Mouse (Mus musculus): Measurements from ENCODE around the gene Epgn. TPM values are rescaled to one million over a fixed set of nuclear protein-coding genes. Genes with fewer than 3 reads are reported as not detected.
A peak's percentile ranks its signal among the peaks of the same experiment; 100 is the strongest.

Gene Epgn
- polyA plus RNA-seq, 1 experiment: 0.40 TPM

GRCm38 (mm10) chr5:91048397-91048796 is 21.1 kb downstream of the Epgn start:
- no peaks in the 10 kb centered on the region for H3K36me3 ChIP-seq (ENCODE audit: control insufficient read depth, insufficient read depth, low read length)
- no peaks in the 10 kb centered on the region for H3K27me3 ChIP-seq (ENCODE audit: control insufficient read depth, insufficient read depth, low read length)
- H3K27ac ChIP-seq (ENCODE audit: control insufficient read depth, insufficient read depth, low read depth, low read length): no peak overlapping the region
- H3K4me3 ChIP-seq (ENCODE audit: control insufficient read depth, low read depth, low read length): no peak overlapping the region
- TF ChIP-seq CTCF (IDR thresholded peaks at IDR 0.05; ENCODE audit: control insufficient read depth, insufficient read depth, insufficient replicate concordance, low read depth, low read length) (no peak), POLR2A (IDR thresholded peaks at IDR 0.05; ENCODE audit: control insufficient read depth, low read depth, low read length) (no peak)
- H3K4me1 ChIP-seq (ENCODE audit: control insufficient read depth, insufficient read depth, low read length): no peaks in the 10 kb centered on the region

DNA sequence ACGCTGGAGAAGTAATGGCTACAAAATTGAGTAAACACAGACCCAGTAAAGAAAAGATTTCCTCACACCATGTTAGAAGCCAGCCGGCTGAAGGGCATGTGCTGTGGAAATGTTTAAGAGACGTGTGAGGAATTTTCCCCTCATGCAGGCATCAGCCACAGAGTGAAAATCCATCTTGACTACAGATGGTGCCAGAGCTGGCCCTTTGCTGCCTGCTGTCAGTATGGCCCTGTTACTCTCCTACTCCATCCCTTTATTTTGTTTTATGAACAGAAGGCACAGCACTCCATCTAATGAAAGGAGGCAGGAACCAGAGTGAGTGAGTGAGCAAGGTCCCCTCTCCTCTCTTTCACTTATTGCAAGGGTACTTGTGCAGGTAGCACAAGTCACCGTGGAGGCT is 45.1 kb downstream of the Epgn start:
- Histone ChIP-seq H3K27me3 (ENCODE audit: control insufficient read depth, insufficient read depth, low read length) (no peaks in the 10 kb centered on the region), H3K27ac (ENCODE audit: control insufficient read depth, insufficient read depth, low read depth, low read length) (no peak overlapping the region), H3K4me1 (ENCODE audit: control insufficient read depth, insufficient read depth, low read length) (peaks cover 7% of the 10 kb centered on the region), H3K4me3 (ENCODE audit: control insufficient read depth, low read depth, low read length) (no peak overlapping the region), H3K36me3 (ENCODE audit: control insufficient read depth, insufficient read depth, low read length) (no peaks in the 10 kb centered on the region)
- TF ChIP-seq CTCF (IDR thresholded peaks at IDR 0.05; ENCODE audit: control insufficient read depth, insufficient read depth, insufficient replicate concordance, low read depth, low read length): no peak

- no peaks in the 10 kb centered on the region for H3K27me3 ChIP-seq (ENCODE audit: control insufficient read depth, insufficient read depth, low read length)
- H3K4me3 ChIP-seq (ENCODE audit: control insufficient read depth, low read depth, low read length): no peak overlapping the region
- no peaks in the 10 kb centered on the region for H3K36me3 ChIP-seq (ENCODE audit: control insufficient read depth, insufficient read depth, low read length)
- H3K27ac ChIP-seq (ENCODE audit: control insufficient read depth, insufficient read depth, low read depth, low read length): no peak overlapping the region; the same call in 1 of the 2 replicates
- peaks cover 7% of the 10 kb centered on the region for H3K4me1 ChIP-seq (ENCODE audit: control insufficient read depth, insufficient read depth, low read length)
- TF ChIP-seq CTCF (IDR thresholded peaks at IDR 0.05; ENCODE audit: control insufficient read depth, insufficient read depth, insufficient replicate concordance, low read depth, low read length): no peak
- no peak for TF ChIP-seq POLR2A (IDR thresholded peaks at IDR 0.05; ENCODE audit: control insufficient read depth, low read depth, low read length)
Measured at GRCm38 (mm10) chr5:91073626-91074025, 46.4 kb downstream of the Epgn start.

DNA sequence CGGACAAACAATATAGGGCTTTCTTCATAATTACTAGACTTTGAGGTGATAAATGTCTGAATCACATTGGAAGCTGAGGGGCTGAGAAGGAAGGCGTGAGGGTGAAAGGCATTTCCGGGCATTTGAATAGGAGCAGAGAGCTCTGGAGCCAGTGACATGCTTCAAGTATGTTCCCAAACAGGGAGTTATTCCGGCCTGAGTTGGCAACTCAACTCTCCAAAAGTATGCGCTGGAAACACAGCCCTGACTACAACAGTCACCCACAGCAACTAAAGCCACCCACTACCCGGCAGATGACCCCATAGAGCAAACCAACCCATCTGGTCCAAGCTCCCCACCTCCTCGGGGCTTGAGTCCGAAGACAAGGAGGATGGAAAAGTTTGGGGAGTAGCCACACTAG is 46.8 kb downstream of the Epgn start:
- Histone ChIP-seq H3K4me3 (ENCODE audit: control insufficient read depth, low read depth, low read length) (peak overlapping the region; percentile 58), H3K4me1 (ENCODE audit: control insufficient read depth, insufficient read depth, low read length) (peaks cover 7% of the 10 kb centered on the region), H3K27ac (ENCODE audit: control insufficient read depth, insufficient read depth, low read depth, low read length) (peak overlapping the region; percentile 12; the same call in 1 of the 2 replicates), H3K27me3 (ENCODE audit: control insufficient read depth, insufficient read depth, low read length) (no peaks in the 10 kb centered on the region), H3K36me3 (ENCODE audit: control insufficient read depth, insufficient read depth, low read length) (no peaks in the 10 kb centered on the region)
- TF ChIP-seq POLR2A (IDR thresholded peaks at IDR 0.05; ENCODE audit: control insufficient read depth, low read depth, low read length) (no peak), CTCF (IDR thresholded peaks at IDR 0.05; ENCODE audit: control insufficient read depth, insufficient read depth, insufficient replicate concordance, low read depth, low read length) (no peak)

- H3K4me1 ChIP-seq (ENCODE audit: control insufficient read depth, insufficient read depth, low read length): peaks cover 7% of the 10 kb centered on the region
- peak within 1 kb of the TSS; percentile 58 for H3K4me3 ChIP-seq (ENCODE audit: control insufficient read depth, low read depth, low read length)
- TF ChIP-seq POLR2A (IDR thresholded peaks at IDR 0.05; ENCODE audit: control insufficient read depth, low read depth, low read length) (no peak), CTCF (IDR thresholded peaks at IDR 0.05; ENCODE audit: control insufficient read depth, insufficient read depth, insufficient replicate concordance, low read depth, low read length) (no peak)
- no peaks in the 10 kb centered on the region for H3K36me3 ChIP-seq (ENCODE audit: control insufficient read depth, insufficient read depth, low read length)
- H3K27ac ChIP-seq (ENCODE audit: control insufficient read depth, insufficient read depth, low read depth, low read length): peak within 1 kb of the TSS; percentile 12; the same call in 1 of the 2 replicates
- no peaks in the 10 kb centered on the region for H3K27me3 ChIP-seq (ENCODE audit: control insufficient read depth, insufficient read depth, low read length)
Measured at GRCm38 (mm10) chr5:91074450-91074950, 47.2 kb downstream of the Epgn start, which contains the start of gene Ereg. TSS of gene Ereg (plus strand) at chr5:91074622.

DNA sequence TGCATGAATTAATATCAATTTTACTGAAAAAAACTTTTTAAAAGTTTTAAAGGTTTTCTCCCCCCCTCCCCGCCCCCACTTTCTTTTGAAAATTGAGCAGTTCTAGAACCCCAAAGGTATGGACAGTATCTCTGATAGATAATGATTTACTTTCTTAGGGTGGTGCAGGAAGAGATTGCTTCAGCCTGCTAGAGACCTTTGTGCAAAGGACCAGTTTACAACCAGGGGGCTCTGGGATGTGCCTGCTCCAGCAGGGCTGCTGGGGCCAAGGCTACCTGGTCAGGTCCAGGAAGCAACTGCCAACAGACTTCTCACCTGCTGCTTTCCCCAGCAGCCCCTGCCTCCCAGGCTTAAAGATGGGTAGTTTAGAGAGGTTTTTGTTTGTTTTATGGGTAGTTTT is 47.8 kb downstream of the Epgn start:
- H3K4me3 ChIP-seq (ENCODE audit: control insufficient read depth, low read depth, low read length): no peak overlapping the region
- H3K4me1 ChIP-seq (ENCODE audit: control insufficient read depth, insufficient read depth, low read length): peaks cover 7% of the 10 kb centered on the region
- H3K27ac ChIP-seq (ENCODE audit: control insufficient read depth, insufficient read depth, low read depth, low read length): no peak overlapping the region
- no peaks in the 10 kb centered on the region for H3K36me3 ChIP-seq (ENCODE audit: control insufficient read depth, insufficient read depth, low read length)
- TF ChIP-seq POLR2A (IDR thresholded peaks at IDR 0.05; ENCODE audit: control insufficient read depth, low read depth, low read length): no peak
- TF ChIP-seq CTCF (IDR thresholded peaks at IDR 0.05; ENCODE audit: control insufficient read depth, insufficient read depth, insufficient replicate concordance, low read depth, low read length): no peak
- no peaks in the 10 kb centered on the region for H3K27me3 ChIP-seq (ENCODE audit: control insufficient read depth, insufficient read depth, low read length)

DNA sequence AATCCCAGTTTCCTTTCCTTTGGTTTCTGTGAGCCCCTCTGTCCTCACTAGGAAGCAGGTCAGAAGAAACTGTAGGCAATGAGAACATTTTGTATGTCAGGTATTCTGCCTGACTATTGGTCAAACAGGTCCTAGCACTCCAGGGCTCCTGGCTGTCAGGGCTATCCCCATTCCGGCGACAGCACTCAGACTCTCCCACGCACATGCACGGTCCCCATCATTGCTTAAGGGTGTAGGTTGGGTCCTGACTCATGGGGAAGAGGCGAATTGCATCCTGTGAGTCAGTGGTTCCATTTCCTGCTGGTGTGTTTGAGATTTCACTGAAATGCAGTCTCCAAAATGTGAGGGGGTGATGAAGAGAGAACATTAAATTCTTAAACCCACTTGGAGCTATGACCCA is 55.8 kb downstream of the Epgn start:
- TF ChIP-seq POLR2A (IDR thresholded peaks at IDR 0.05; ENCODE audit: control insufficient read depth, low read depth, low read length): no peak
- TF ChIP-seq CTCF (IDR thresholded peaks at IDR 0.05; ENCODE audit: control insufficient read depth, insufficient read depth, insufficient replicate concordance, low read depth, low read length): no peak
- Histone ChIP-seq H3K36me3 (ENCODE audit: control insufficient read depth, insufficient read depth, low read length) (no peaks in the 10 kb centered on the region), H3K4me3 (ENCODE audit: control insufficient read depth, low read depth, low read length) (no peak overlapping the region), H3K27me3 (ENCODE audit: control insufficient read depth, insufficient read depth, low read length) (no peaks in the 10 kb centered on the region), H3K4me1 (ENCODE audit: control insufficient read depth, insufficient read depth, low read length) (no peaks in the 10 kb centered on the region), H3K27ac (ENCODE audit: control insufficient read depth, insufficient read depth, low read depth, low read length) (no peak overlapping the region)

Other genes with a start within 250 kb of the Epgn start
- not detected in 2 replicates for gene Cxcl3, start 241.4 kb upstream of the Epgn start, polyA plus RNA-seq (2012; rRNA removed)
- not detected in 2 replicates for gene Cxcl15, start 232.9 kb upstream of the Epgn start, polyA plus RNA-seq (2012; rRNA removed)
- 0.24 and 0.36 TPM in 2 replicates for gene Cxcl1, start 136.2 kb upstream of the Epgn start, polyA plus RNA-seq (2012; rRNA removed)
- gene Cxcl2, start 123.6 kb upstream of the Epgn start, polyA plus RNA-seq (2012; rRNA removed): not detected in 2 replicates
- gene Mthfd2l, start 96.3 kb upstream of the Epgn start, polyA plus RNA-seq (2012; rRNA removed): 4.7 and 5.6 TPM in 2 replicates
- gene Ereg, start 47.2 kb downstream of the Epgn start, polyA plus RNA-seq (2012; rRNA removed): not detected in 2 replicates
- not detected in 2 replicates for gene Areg, start 112.1 kb downstream of the Epgn start, polyA plus RNA-seq (2012; rRNA removed)